In genomic region chr6:30308751-30309150, GRCm38 (mm10) we compare ENCODE assay signal across 12 mouse cellular contexts. TPM values are rescaled to one million over a fixed set of nuclear protein-coding genes. Genes with fewer than 3 reads are reported as not detected.
DNase-seq lines count a peak whose midpoint lies in the region; ATAC-seq and TF ChIP-seq lines count a peak whose summit lies in the region.
"Had no signal": no experiment of that assay in that cellular context is flagged by ENCODE, and none has a peak within 500 bp of the region (broad histone marks: within the 10 kb centered on the region; RNA-seq: fewer than 3 reads in every experiment).

No protein-coding gene starts in this region.

- no peaks in the 10 kb centered on the region for H3K36me3 ChIP-seq in forebrain, embryonic 10.5 days (replicated peaks)
- no peaks in the 10 kb centered on the region for H3K36me3 ChIP-seq in forebrain, embryonic 14.5 days (ENCODE audit: control insufficient read depth, insufficient read depth, low read length)
- H3K36me3 ChIP-seq in lung, postnatal 0 days (ENCODE audit: insufficient read depth, low read length): no peaks in the 10 kb centered on the region
- H3K36me3 ChIP-seq in liver, embryonic 16.5 days (ENCODE audit: control insufficient read depth, insufficient read depth): no peaks in the 10 kb centered on the region
- no peaks in the 10 kb centered on the region for H3K36me3 ChIP-seq in forebrain, embryonic 12.5 days (replicated peaks)
- H3K36me3 ChIP-seq: heart, embryonic 15.5 days had no signal

- peaks cover 27% of the 10 kb centered on the region for H3K4me1 ChIP-seq in forebrain, embryonic 10.5 days
- no peaks in the 10 kb centered on the region for H3K4me1 ChIP-seq in forebrain, embryonic 14.5 days (ENCODE audit: control insufficient read depth, insufficient read depth, low read length)
- H3K4me1 ChIP-seq in lung, postnatal 0 days (ENCODE audit: insufficient read depth, low read depth, low read length): peaks cover 13% of the 10 kb centered on the region
- no peaks in the 10 kb centered on the region; the same call in 1 of the 2 replicates for H3K4me1 ChIP-seq in lung, adult 2 months (ENCODE audit: control insufficient read depth, insufficient read depth, low read length)
- H3K4me1 ChIP-seq in liver, embryonic 16.5 days (ENCODE audit: control insufficient read depth, low read depth, low read length): peaks cover 46% of the 10 kb centered on the region
- peaks cover 5% of the 10 kb centered on the region; the same call in 1 of the 2 replicates for H3K4me1 ChIP-seq in forebrain, embryonic 12.5 days

- peaks cover 8% of the 10 kb centered on the region for H3K9me3 ChIP-seq in forebrain, embryonic 10.5 days
- H3K9me3 ChIP-seq in forebrain, embryonic 14.5 days (replicated peaks; ENCODE audit: control insufficient read depth, low read length): no peaks in the 10 kb centered on the region
- H3K9me3 ChIP-seq in lung, postnatal 0 days (ENCODE audit: low read length): no peaks in the 10 kb centered on the region
- H3K9me3 ChIP-seq in liver, embryonic 16.5 days (replicated peaks; ENCODE audit: control insufficient read depth, low read length): no peaks in the 10 kb centered on the region
- no peaks in the 10 kb centered on the region for H3K9me3 ChIP-seq in forebrain, embryonic 12.5 days
- H3K9me3 ChIP-seq: heart, embryonic 15.5 days had no signal

- DNase-seq in forebrain, embryonic 10.5 days (ENCODE audit: extremely low spot score, low spot score): no peak
- DNase-seq in forebrain, embryonic 14.5 days (ENCODE audit: low spot score): no peak
- DNase-seq in lung, postnatal 0 days (ENCODE audit: low spot score): peak; percentile 14
- no peak for DNase-seq in lung, adult 2 months
- peak; percentile 21 for DNase-seq in embryo, embryonic 11 days
- no peak for DNase-seq in thymus, postnatal 10 days (ENCODE audit: low spot score in 2 of 2)
- DNase-seq: gastrocnemius, adult 2 months; layer of hippocampus, postnatal 36 days; thymus, postnatal 14 days had no signal

- H3K4me3 ChIP-seq in forebrain, embryonic 10.5 days: no peak overlapping the region
- H3K4me3 ChIP-seq in forebrain, embryonic 14.5 days (ENCODE audit: low read depth, low read length): no peak overlapping the region
- no peak overlapping the region for H3K4me3 ChIP-seq in lung, postnatal 0 days (ENCODE audit: low read depth, low read length)
- no peak overlapping the region for H3K4me3 ChIP-seq in lung, adult 2 months (replicated peaks; ENCODE audit: extremely low read depth, low read depth, low read length)
- no peak overlapping the region for H3K4me3 ChIP-seq in liver, embryonic 16.5 days (ENCODE audit: low read depth, low read length)
- no peak overlapping the region for H3K4me3 ChIP-seq in forebrain, embryonic 12.5 days (replicated peaks)
- H3K4me3 ChIP-seq: gastrocnemius, adult 2 months; heart, embryonic 15.5 days had no signal

- 37% methylated on average over 4 of the region's 4 CpGs for WGBS in forebrain, embryonic 10.5 days
- WGBS in forebrain, embryonic 14.5 days: 29% methylated on average over 4 of the region's 4 CpGs
- WGBS in lung, postnatal 0 days: 64% methylated on average over 4 of the region's 4 CpGs
- 72% methylated on average over 4 of the region's 4 CpGs for WGBS in lung, adult 2 months
- WGBS in liver, embryonic 16.5 days (ENCODE audit: insufficient replicate concordance): 57% methylated on average over 4 of the region's 4 CpGs
- 30% methylated on average over 4 of the region's 4 CpGs for WGBS in forebrain, embryonic 12.5 days

- no peak for TF ChIP-seq CTCF in lung, postnatal 0 days (IDR thresholded peaks at IDR 0.05)
- TF ChIP-seq CTCF in lung, adult 2 months (IDR thresholded peaks at IDR 0.05; ENCODE audit: insufficient read depth, low read length): no peak

- H3K4me2 ChIP-seq in forebrain, embryonic 14.5 days (ENCODE audit: low read length): no peak overlapping the region
- H3K4me2 ChIP-seq in lung, postnatal 0 days (replicated peaks; ENCODE audit: low read depth, low read length): no peak overlapping the region
- no peak overlapping the region for H3K4me2 ChIP-seq in liver, embryonic 16.5 days (ENCODE audit: low read depth, low read length)
- no peak overlapping the region for H3K4me2 ChIP-seq in forebrain, embryonic 12.5 days
- H3K4me2 ChIP-seq: heart, embryonic 15.5 days had no signal

- no peak overlapping the region for H3K9ac ChIP-seq in forebrain, embryonic 14.5 days (ENCODE audit: low read length)
- no peak overlapping the region for H3K9ac ChIP-seq in lung, postnatal 0 days (replicated peaks; ENCODE audit: low read depth)
- peak overlapping the region; percentile 52 for H3K9ac ChIP-seq in liver, embryonic 16.5 days (ENCODE audit: low read depth, low read length)
- H3K9ac ChIP-seq in forebrain, embryonic 12.5 days: no peak overlapping the region
- H3K9ac ChIP-seq: heart, embryonic 15.5 days had no signal

- no peak for TF ChIP-seq POLR2A in lung, adult 2 months (IDR thresholded peaks at IDR 0.05; ENCODE audit: borderline replicate concordance, extremely low read depth, low read depth, low read length)

- no peaks in the 10 kb centered on the region for H3K27me3 ChIP-seq in forebrain, embryonic 10.5 days (ENCODE audit: poor library complexity, severe bottlenecking)
- H3K27me3 ChIP-seq in forebrain, embryonic 14.5 days (replicated peaks; ENCODE audit: control insufficient read depth, insufficient read depth, low read length): no peaks in the 10 kb centered on the region
- H3K27me3 ChIP-seq in lung, postnatal 0 days (replicated peaks; ENCODE audit: insufficient read depth, low read length): no peaks in the 10 kb centered on the region
- no peaks in the 10 kb centered on the region for H3K27me3 ChIP-seq in liver, embryonic 16.5 days (ENCODE audit: control insufficient read depth, insufficient read depth, low read depth, low read length)
- H3K27me3 ChIP-seq in forebrain, embryonic 12.5 days: no peaks in the 10 kb centered on the region
- H3K27me3 ChIP-seq: heart, embryonic 15.5 days had no signal

- TF ChIP-seq EP300 in lung, postnatal 0 days (IDR thresholded peaks at IDR 0.05): no peak

- ATAC-seq in forebrain, embryonic 14.5 days: no peak
- no peak for ATAC-seq in lung, postnatal 0 days
- ATAC-seq in liver, embryonic 16.5 days (ENCODE audit: low read depth): no peak
- no peak for ATAC-seq in forebrain, embryonic 12.5 days (ENCODE audit: low FRiP score)

- peak overlapping the region; percentile 75 for H3K27ac ChIP-seq in forebrain, embryonic 10.5 days
- H3K27ac ChIP-seq in forebrain, embryonic 14.5 days (ENCODE audit: low read depth, low read length): no peak overlapping the region
- no peak overlapping the region for H3K27ac ChIP-seq in lung, postnatal 0 days (ENCODE audit: low read length)
- peak overlapping the region; percentile 99 for H3K27ac ChIP-seq in liver, embryonic 16.5 days (ENCODE audit: low read length)
- H3K27ac ChIP-seq in forebrain, embryonic 12.5 days: no peak overlapping the region
- H3K27ac ChIP-seq: gastrocnemius, adult 2 months; heart, embryonic 15.5 days had no signal

RNA-seq across cellular contexts. Expression of gene Ube2h, which starts 4.4 kb away (rescaled TPM):
- polyA plus RNA-seq in forebrain, embryonic 10.5 days (2016; fragmentation: Nextera tagmentation; extraction: Ambion mirVana): 28.3 and 31.2 TPM in 2 replicates
- polyA plus RNA-seq in forebrain, embryonic 14.5 days (2014; fragmentation: Nextera tagmentation; extraction: Ambion mirVana): 57.3 and 71.4 TPM in 2 replicates
- 34.5 and 40.3 TPM in 2 replicates for polyA plus RNA-seq in lung, postnatal 0 days (2015; fragmentation: Nextera tagmentation; extraction: Ambion mirVana)
- 59.9 and 103 TPM in 2 replicates for polyA plus RNA-seq in lung, adult 2 months (2012; rRNA removed)
- 36.1 and 37.7 TPM in 2 replicates for polyA plus RNA-seq in liver, embryonic 16.5 days (2015; fragmentation: Nextera tagmentation; extraction: Ambion mirVana)
- 56.9 and 62.3 TPM in 2 replicates for polyA plus RNA-seq in forebrain, embryonic 12.5 days (2016; fragmentation: Nextera tagmentation; extraction: Ambion mirVana)

Comparison
In these comparisons a context has a peak if more than half of its experiments do, and no peak if none do; other contexts are left out.
1. DNase-seq: peak in lung, postnatal 0 days (single experiment) and embryo, embryonic 11 days (single experiment); none in forebrain, embryonic 10.5 days (single experiment), forebrain, embryonic 14.5 days (single experiment), lung, adult 2 months (single experiment) and thymus, postnatal 10 days (0 of 2).
2. H3K27ac ChIP-seq: peak in forebrain, embryonic 10.5 days (single experiment) and liver, embryonic 16.5 days (single experiment); none in forebrain, embryonic 14.5 days (single experiment), lung, postnatal 0 days (single experiment) and forebrain, embryonic 12.5 days (single experiment).